Mouse (Mus musculus) limb, embryonic 13.5 days (tissue): Measurements from ENCODE around the gene Asb8. TPM values are rescaled to one million over a fixed set of nuclear protein-coding genes. Genes with fewer than 3 reads are reported as not detected.

ENCODE experiments used
- ATAC-seq: fragments of 200-750 bp; cut with Nextera tagmentation; 2 replicates; pipeline ENCODE4 v1.8.0; 2017; ENCODE audit warnings: low read depth, moderate number of reproducible peaks, moderate TSS enrichment; ENCODE audit not compliant: low FRiP score
- H3K27ac ChIP-seq: fragments of 300-500 bp; sonication (generic); 2 replicates; pipeline ENCODE4 v1.5.1; 2015; ENCODE audit warnings: inconsistent platforms, mild to moderate bottlenecking, moderate library complexity
- H3K27me3 ChIP-seq: fragments of 300-500 bp; sonication (generic); 2 replicates; pipeline ENCODE4 v1.6.1; 2015; ENCODE audit warnings: mild to moderate bottlenecking, inconsistent platforms
- H3K36me3 ChIP-seq: fragments of 300-500 bp; sonication (generic); 2 replicates; pipeline ENCODE4 v1.6.1; 2015; ENCODE audit warnings: inconsistent platforms, mild to moderate bottlenecking, moderate library complexity
- H3K4me1 ChIP-seq: fragments of 300-500 bp; sonication (generic); 2 replicates; pipeline ENCODE4 v1.6.1; 2015; ENCODE audit warnings: inconsistent platforms
- H3K4me2 ChIP-seq: fragments of 300-500 bp; sonication (generic); replicated peaks from 2 replicates; pipeline ENCODE4 v1.6.1; 2015; ENCODE audit warnings: inconsistent platforms, mild to moderate bottlenecking, moderate library complexity
- H3K4me3 ChIP-seq: fragments of 300-500 bp; sonication (generic); 2 replicates; pipeline ENCODE4 v1.5.1; 2015; ENCODE audit warnings: moderate library complexity, mild to moderate bottlenecking, inconsistent platforms
- H3K9ac ChIP-seq: fragments of 300-500 bp; sonication (generic); 2 replicates; pipeline ENCODE4 v1.6.1; 2015; ENCODE audit warnings: mild to moderate bottlenecking, inconsistent platforms
- H3K9me3 ChIP-seq: fragments of 300-500 bp; sonication (generic); 2 replicates; pipeline ENCODE4 v1.6.1; 2016; ENCODE audit warnings: inconsistent platforms
- WGBS: fragments of 180-500 bp; shearing (Covaris S2); methylation state at CpG from one replicate; pipeline ENCODE4 v1.1.7; 2015; 5-methylcytosine and 5-hydroxymethylcytosine counted together
- polyA plus RNA-seq: library from polyadenylated mRNA; unstranded; fragments of >200 nt; fragmentation: Nextera tagmentation; extraction: Ambion mirVana; gene quantifications from 2 replicates; pipeline ENCODE4 v1.2.1, GENCODE M21; 2015

Gene Asb8
- 50.7 and 51.0 TPM in 2 replicates for polyA plus RNA-seq

DNA sequence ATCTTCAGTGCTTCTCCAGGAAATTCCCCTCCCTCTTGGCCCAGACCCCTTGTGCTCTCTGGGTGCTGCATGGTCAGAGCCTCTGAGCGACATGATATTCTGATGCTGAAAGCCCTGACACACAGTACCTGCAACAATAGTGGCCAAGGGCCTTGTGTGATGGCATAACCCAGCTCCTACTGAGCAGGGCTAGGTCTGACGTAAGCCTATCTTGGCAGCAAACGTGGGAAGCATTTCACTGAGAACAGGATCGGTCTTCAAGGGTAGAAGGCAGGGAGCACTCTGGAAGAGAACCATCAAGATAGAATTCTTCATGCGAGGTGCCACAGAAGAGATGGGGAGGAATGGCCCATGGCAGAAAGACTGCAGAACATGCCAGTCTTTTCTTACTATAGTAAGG is at the start of gene Asb8:
Asb8 (minus strand) TSS at position 101 of the 400 bp plus-strand sequence.
- no peak within 1 kb of the TSS for H3K4me3 ChIP-seq
- peaks cover 15% of the 10 kb centered on the region for H3K4me1 ChIP-seq
- H3K9me3 ChIP-seq, result no peaks in the 10 kb centered on the region
- H3K36me3 ChIP-seq, result no peaks in the 10 kb centered on the region
- no peak within 1 kb of the TSS for H3K27ac ChIP-seq
- H3K4me2 ChIP-seq, result no peak within 1 kb of the TSS
- H3K27me3 ChIP-seq, result peaks cover 58% of the 10 kb centered on the region
- ATAC-seq, result no peak
- no peak within 1 kb of the TSS for H3K9ac ChIP-seq
- WGBS, result 77% methylated on average over 5 of the region's 5 CpGs

- H3K27ac ChIP-seq, result no peak overlapping the region
- no peak for ATAC-seq
- no peaks in the 10 kb centered on the region for H3K4me1 ChIP-seq
- H3K9me3 ChIP-seq, result no peaks in the 10 kb centered on the region
- 62% methylated on average over 5 of the region's 5 CpGs for WGBS
- H3K36me3 ChIP-seq, result no peaks in the 10 kb centered on the region
- H3K9ac ChIP-seq, result no peak overlapping the region
- no peak overlapping the region for H3K4me3 ChIP-seq
- no peak overlapping the region for H3K4me2 ChIP-seq
- no peaks in the 10 kb centered on the region for H3K27me3 ChIP-seq
Observed at GRCm38 (mm10) chr15:98214130-98214529, 48.7 kb upstream of the Asb8 start.

DNA sequence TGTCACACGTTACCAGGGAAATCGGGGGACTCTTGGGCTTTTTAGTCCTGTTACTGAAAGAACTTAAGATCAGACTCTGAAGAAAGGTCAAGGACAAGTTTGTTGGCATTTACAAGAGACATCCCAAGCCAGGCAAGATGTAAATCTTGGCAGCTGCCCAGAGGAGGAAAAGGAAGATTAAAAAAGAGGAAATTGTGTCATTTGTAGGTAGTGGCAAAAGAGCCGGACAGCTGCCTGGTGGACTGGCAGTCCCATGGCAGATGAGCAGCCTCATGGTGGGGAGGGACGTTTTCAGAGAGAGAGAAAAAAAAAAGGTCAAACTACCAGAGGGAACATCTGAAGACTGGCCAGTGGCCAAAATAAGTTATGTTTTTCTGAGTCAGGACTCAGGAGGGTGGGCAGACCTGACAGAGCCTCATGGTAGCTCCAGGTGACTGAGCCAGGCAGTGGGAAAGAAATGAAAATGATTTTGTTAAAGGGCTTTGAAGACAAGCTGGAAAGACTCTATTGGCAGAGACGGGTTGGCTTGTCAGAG is 48.0 kb upstream of the Asb8 start:
- ATAC-seq, result no peak
- H3K4me2 ChIP-seq, result no peak overlapping the region
- H3K4me3 ChIP-seq, result no peak overlapping the region
- H3K27ac ChIP-seq, result no peak overlapping the region
- H3K4me1 ChIP-seq, result no peaks in the 10 kb centered on the region
- H3K27me3 ChIP-seq, result no peaks in the 10 kb centered on the region
- H3K36me3 ChIP-seq, result no peaks in the 10 kb centered on the region
- 76% methylated on average over 5 of the region's 5 CpGs for WGBS
- H3K9ac ChIP-seq, result no peak overlapping the region
- H3K9me3 ChIP-seq, result no peaks in the 10 kb centered on the region

GRCm38 (mm10) chr15:98209676-98210075 is 44.3 kb upstream of the Asb8 start:
- ATAC-seq, result no peak
- H3K9ac ChIP-seq, result no peak overlapping the region
- no peak overlapping the region for H3K27ac ChIP-seq
- no peaks in the 10 kb centered on the region for H3K27me3 ChIP-seq
- H3K9me3 ChIP-seq, result no peaks in the 10 kb centered on the region
- H3K4me1 ChIP-seq, result no peaks in the 10 kb centered on the region
- H3K4me3 ChIP-seq, result no peak overlapping the region
- no peaks in the 10 kb centered on the region for H3K36me3 ChIP-seq
- 77% methylated on average over 7 of the region's 7 CpGs for WGBS
- H3K4me2 ChIP-seq, result no peak overlapping the region

- Histone ChIP-seq H3K4me1 (no peaks in the 10 kb centered on the region), H3K36me3 (no peaks in the 10 kb centered on the region), H3K9me3 (no peaks in the 10 kb centered on the region; the same call in 1 of the 2 replicates), H3K27me3 (no peaks in the 10 kb centered on the region), H3K9ac (no peak within 1 kb of the TSS), H3K4me2 (no peak within 1 kb of the TSS), H3K27ac (no peak within 1 kb of the TSS), H3K4me3 (no peak within 1 kb of the TSS)
- 81% methylated on average over 3 of the region's 3 CpGs for WGBS
- no peak for ATAC-seq
Observed at GRCm38 (mm10) chr15:98195442-98195841, 30.0 kb upstream of the Asb8 start, which contains the start of gene Olfr288. Gene Olfr288, minus strand, starts transcription at chr15:98195542.

DNA sequence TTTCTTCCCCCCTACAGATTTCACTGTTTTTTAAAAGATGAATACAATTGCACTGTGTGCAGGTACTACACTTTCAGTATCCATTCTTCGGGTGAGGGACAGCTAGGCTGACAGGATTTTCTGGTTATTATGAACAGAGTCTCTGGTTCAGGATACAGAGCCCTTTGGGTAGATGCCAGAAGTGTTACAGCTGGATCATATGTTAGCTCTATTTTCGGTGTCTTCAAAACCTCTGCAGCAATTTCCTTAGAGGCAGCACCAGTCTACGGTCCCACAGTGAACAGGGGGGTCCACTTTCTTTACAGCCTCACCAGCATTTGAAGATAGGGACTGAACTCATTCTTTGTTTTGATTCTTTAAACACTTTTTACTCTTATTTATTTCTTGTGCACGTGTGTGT is 19.0 kb upstream of the Asb8 start:
- Histone ChIP-seq H3K4me1 (peaks cover 10% of the 10 kb centered on the region), H3K36me3 (no peaks in the 10 kb centered on the region), H3K27ac (no peak overlapping the region), H3K9me3 (no peaks in the 10 kb centered on the region), H3K4me3 (no peak overlapping the region), H3K9ac (no peak overlapping the region), H3K4me2 (no peak overlapping the region), H3K27me3 (peaks cover 8% of the 10 kb centered on the region; the same call in 1 of the 2 replicates)
- WGBS, result 60% methylated on average over 4 of the region's 4 CpGs
- no peak for ATAC-seq

- Histone ChIP-seq H3K4me2 (peak overlapping the region; percentile 71; the same call in 1 of the 2 replicates), H3K4me1 (peaks cover 10% of the 10 kb centered on the region), H3K27me3 (peaks cover 20% of the 10 kb centered on the region), H3K9ac (no peak overlapping the region), H3K9me3 (no peaks in the 10 kb centered on the region), H3K4me3 (no peak overlapping the region), H3K27ac (no peak overlapping the region), H3K36me3 (no peaks in the 10 kb centered on the region)
- 69% methylated on average over 12 of the region's 12 CpGs for WGBS
- ATAC-seq, result no peak
Observed at GRCm38 (mm10) chr15:98181856-98182570, 16.6 kb upstream of the Asb8 start.

DNA sequence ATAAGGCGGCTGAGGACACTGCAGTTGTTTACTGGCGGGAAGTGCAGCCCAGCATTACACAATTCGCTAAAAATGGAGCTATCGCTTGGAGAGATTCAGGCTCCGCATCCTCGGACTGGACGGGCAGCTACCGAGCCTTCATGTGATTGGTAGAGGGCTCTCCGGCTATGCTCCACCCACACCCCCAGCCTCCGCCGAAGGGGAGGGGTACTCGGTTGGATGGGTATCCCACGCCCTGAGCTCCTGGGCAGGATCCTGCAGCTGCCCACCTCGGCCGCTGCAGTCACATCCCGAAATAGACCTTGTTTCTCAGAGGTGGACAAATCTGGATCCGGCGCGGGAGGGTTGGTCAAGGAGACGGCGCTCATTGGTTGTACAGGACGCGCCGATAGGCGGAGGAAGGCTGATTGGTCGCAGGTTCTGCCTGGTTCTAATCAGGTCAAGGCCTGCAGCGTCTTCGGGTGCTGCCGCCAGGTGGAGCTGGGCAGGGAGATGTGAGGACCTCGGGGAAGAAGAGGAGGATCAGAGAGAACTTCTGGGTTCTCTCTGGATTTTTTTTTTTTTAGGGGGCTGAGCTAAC is 15.8 kb upstream of the Asb8 start:
- H3K4me3 ChIP-seq, result peak overlapping the region; percentile 52
- peaks cover 10% of the 10 kb centered on the region for H3K4me1 ChIP-seq
- ATAC-seq, result peak; percentile 97
- under 1% methylated on average over 30 of the region's 30 CpGs for WGBS
- no peaks in the 10 kb centered on the region for H3K9me3 ChIP-seq
- peaks cover 26% of the 10 kb centered on the region for H3K27me3 ChIP-seq
- H3K9ac ChIP-seq, result peak overlapping the region; percentile 50; the same call in 1 of the 2 replicates
- H3K36me3 ChIP-seq, result no peaks in the 10 kb centered on the region
- no peak overlapping the region for H3K27ac ChIP-seq
- peak overlapping the region; percentile 71 for H3K4me2 ChIP-seq

DNA sequence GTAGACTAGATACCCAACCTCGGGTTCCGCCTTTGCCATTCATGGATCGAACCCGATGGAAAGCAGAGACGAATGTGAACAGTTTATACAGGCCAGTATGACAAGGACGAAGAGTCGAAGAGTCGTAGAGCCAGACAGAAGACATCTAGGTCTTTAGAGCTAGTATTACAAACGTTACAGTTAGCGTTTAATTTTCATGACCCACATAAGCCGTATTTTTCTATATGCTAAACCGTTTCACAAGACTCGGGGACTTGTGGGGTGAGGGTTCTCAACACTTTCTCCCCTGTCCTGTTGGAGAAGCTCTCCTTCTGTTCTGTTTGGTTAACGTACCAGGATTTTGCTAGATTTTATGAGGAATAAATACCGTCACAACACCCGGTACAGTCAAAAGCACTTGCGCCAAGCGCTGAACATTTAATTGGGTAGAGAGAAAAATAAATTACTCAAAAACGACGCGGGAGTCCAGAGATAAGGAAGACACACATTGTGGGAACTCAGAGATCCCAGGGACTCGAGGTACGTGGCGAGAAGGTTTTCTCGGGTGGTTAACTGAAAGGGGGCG is 15.2 kb upstream of the Asb8 start:
- 7% methylated on average over 26 of the region's 26 CpGs for WGBS
- peak overlapping the region; percentile 52 for H3K4me3 ChIP-seq
- peak overlapping the region; percentile 71 for H3K4me2 ChIP-seq
- ATAC-seq, result no peak
- H3K27ac ChIP-seq, result no peak overlapping the region
- no peaks in the 10 kb centered on the region for H3K36me3 ChIP-seq
- H3K9me3 ChIP-seq, result no peaks in the 10 kb centered on the region
- H3K9ac ChIP-seq, result peak overlapping the region; percentile 50; the same call in 1 of the 2 replicates
- peaks cover 32% of the 10 kb centered on the region for H3K27me3 ChIP-seq
- H3K4me1 ChIP-seq, result peaks cover 10% of the 10 kb centered on the region

GRCm38 (mm10) chr15:98177320-98177719 is 11.9 kb upstream of the Asb8 start:
- no peak overlapping the region for H3K27ac ChIP-seq
- WGBS, result 55% methylated on average over 3 of the region's 3 CpGs
- no peak overlapping the region for H3K9ac ChIP-seq
- H3K9me3 ChIP-seq, result no peaks in the 10 kb centered on the region
- H3K4me3 ChIP-seq, result no peak overlapping the region
- H3K27me3 ChIP-seq, result peaks cover 58% of the 10 kb centered on the region
- H3K4me1 ChIP-seq, result peaks cover 10% of the 10 kb centered on the region
- H3K36me3 ChIP-seq, result no peaks in the 10 kb centered on the region
- H3K4me2 ChIP-seq, result no peak overlapping the region
- no peak for ATAC-seq

GRCm38 (mm10) chr15:98173821-98174220 is 8.4 kb upstream of the Asb8 start:
- Histone ChIP-seq H3K9me3 (no peaks in the 10 kb centered on the region), H3K27me3 (peaks cover 84% of the 10 kb centered on the region), H3K4me2 (no peak overlapping the region), H3K27ac (no peak overlapping the region), H3K4me1 (no peaks in the 10 kb centered on the region), H3K4me3 (no peak overlapping the region), H3K9ac (no peak overlapping the region), H3K36me3 (no peaks in the 10 kb centered on the region)
- no peak for ATAC-seq
- 36% methylated on average over 8 of the region's 8 CpGs for WGBS

DNA sequence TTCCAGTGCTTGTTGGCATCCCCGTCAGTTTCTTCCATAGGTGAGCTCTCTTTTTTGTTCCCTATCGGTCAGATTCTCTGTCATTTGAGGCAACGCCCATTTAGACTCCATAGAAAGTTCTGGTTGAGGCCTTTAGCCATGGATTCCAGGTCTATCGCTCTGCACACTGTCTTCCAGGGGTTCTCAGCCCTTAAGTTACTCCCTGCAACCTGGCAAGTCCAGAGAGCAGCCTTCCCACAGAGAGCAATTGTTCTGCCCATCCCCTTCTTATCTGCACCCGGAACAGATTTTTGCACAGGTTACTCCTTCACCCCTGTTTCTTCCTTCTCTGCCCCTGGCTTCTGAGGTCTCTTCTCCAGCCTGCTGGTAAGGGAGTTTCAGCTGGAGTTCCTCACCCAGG is 6.7 kb upstream of the Asb8 start:
- Histone ChIP-seq H3K27me3 (peaks cover 90% of the 10 kb centered on the region), H3K9me3 (no peaks in the 10 kb centered on the region), H3K36me3 (no peaks in the 10 kb centered on the region)

More for the DNA sequence above, 6.7 kb upstream of the Asb8 start:
- no peak overlapping the region for H3K4me3 ChIP-seq
- no peak overlapping the region for H3K27ac ChIP-seq
- ATAC-seq, result no peak
- no peak overlapping the region for H3K4me2 ChIP-seq
- peaks cover 12% of the 10 kb centered on the region for H3K4me1 ChIP-seq
- WGBS, result 72% methylated on average over 5 of the region's 5 CpGs
- H3K9ac ChIP-seq, result no peak overlapping the region
